Mouse (Mus musculus) forebrain, embryonic 13.5 days (tissue): ENCODE measurements around the gene Cyct. TPM values are rescaled to one million over a fixed set of nuclear protein-coding genes. Genes with fewer than 3 reads are reported as not detected.

Experiments
- ATAC-seq: fragments of 200-750 bp; cut with Nextera tagmentation; 2 replicates; pipeline ENCODE4 v1.8.0; 2017
- H3K27ac ChIP-seq: fragments of 300-500 bp; sonication (generic); 2 replicates; pipeline ENCODE4 v1.5.1; 2015; ENCODE audit warnings: inconsistent platforms, mild to moderate bottlenecking, moderate library complexity
- H3K27me3 ChIP-seq: fragments of 300-500 bp; sonication (generic); 2 replicates; pipeline ENCODE4 v1.6.1; 2015; ENCODE audit warnings: mild to moderate bottlenecking, inconsistent platforms
- H3K36me3 ChIP-seq: fragments of 300-500 bp; sonication (generic); 2 replicates; pipeline ENCODE4 v1.6.1; 2015; ENCODE audit warnings: mild to moderate bottlenecking, inconsistent platforms; ENCODE audit not compliant: poor library complexity, severe bottlenecking
- H3K4me1 ChIP-seq: fragments of 300-500 bp; sonication (generic); 2 replicates; pipeline ENCODE4 v1.6.1; 2015; ENCODE audit warnings: inconsistent platforms
- H3K4me2 ChIP-seq: fragments of 300-500 bp; sonication (generic); 2 replicates; pipeline ENCODE4 v1.6.1; 2015; ENCODE audit warnings: inconsistent platforms, mild to moderate bottlenecking, moderate library complexity
- H3K4me3 ChIP-seq: fragments of 300-500 bp; sonication (generic); 2 replicates; pipeline ENCODE4 v1.5.1; 2015; ENCODE audit warnings: mild to moderate bottlenecking, inconsistent platforms
- H3K9ac ChIP-seq: fragments of 300-500 bp; sonication (generic); 2 replicates; pipeline ENCODE4 v1.6.1; 2015; ENCODE audit warnings: mild to moderate bottlenecking, inconsistent platforms
- H3K9me3 ChIP-seq: fragments of 300-500 bp; sonication (generic); replicated peaks from 2 replicates; pipeline ENCODE4 v1.6.1; 2016; ENCODE audit warnings: inconsistent platforms
- WGBS: fragments of 180-500 bp; shearing (Covaris S2); methylation state at CpG from one replicate; pipeline ENCODE4 v1.1.7; 2015; 5-methylcytosine and 5-hydroxymethylcytosine counted together
- microRNA-seq: library from miRNA; unstranded; fragments of <30 nt; microRNA quantifications from one replicate; pipeline ENCODE4, GENCODE M21; 2016
- polyA plus RNA-seq: library from polyadenylated mRNA; unstranded; fragments of >200 nt; fragmentation: Nextera tagmentation; extraction: Ambion mirVana; gene quantifications from 2 replicates; pipeline ENCODE4 v1.2.1, GENCODE M21; 2015

Gene Cyct
- polyA plus RNA-seq, 1 experiment from 2014 or later: not detected

GRCm38 (mm10) chr2:76330081-76330480, 30.2 kb downstream of the Cyct start:
- 92% methylated on average over 5 of the region's 5 CpGs for WGBS
- no peak overlapping the region for H3K27ac ChIP-seq
- no peak overlapping the region for H3K9ac ChIP-seq
- no peak for ATAC-seq
- H3K4me1 ChIP-seq: no peaks in the 10 kb centered on the region
- no peaks in the 10 kb centered on the region for H3K36me3 ChIP-seq
- H3K4me2 ChIP-seq: no peak overlapping the region
- H3K27me3 ChIP-seq: no peaks in the 10 kb centered on the region
- no peak overlapping the region for H3K4me3 ChIP-seq
- H3K9me3 ChIP-seq: no peaks in the 10 kb centered on the region

- WGBS: 85% methylated on average over 3 of the region's 3 CpGs
- Histone ChIP-seq H3K9ac (no peak overlapping the region), H3K4me1 (no peaks in the 10 kb centered on the region), H3K36me3 (no peaks in the 10 kb centered on the region), H3K27me3 (no peaks in the 10 kb centered on the region), H3K9me3 (no peaks in the 10 kb centered on the region), H3K4me3 (no peak overlapping the region), H3K27ac (no peak overlapping the region), H3K4me2 (no peak overlapping the region)
- ATAC-seq: no peak
Observed at GRCm38 (mm10) chr2:76326161-76326560, 34.1 kb downstream of the Cyct start.

- Histone ChIP-seq H3K4me3 (no peak overlapping the region), H3K36me3 (no peaks in the 10 kb centered on the region), H3K27me3 (no peaks in the 10 kb centered on the region), H3K27ac (no peak overlapping the region), H3K9me3 (no peaks in the 10 kb centered on the region), H3K4me1 (no peaks in the 10 kb centered on the region), H3K4me2 (no peak overlapping the region), H3K9ac (no peak overlapping the region)
- 76% methylated on average over 5 of the region's 5 CpGs for WGBS
- ATAC-seq: no peak
Observed at GRCm38 (mm10) chr2:76324463-76324862, 35.8 kb downstream of the Cyct start.

GRCm38 (mm10) chr2:76323185-76323875, 36.9 kb downstream of the Cyct start:
- H3K27ac ChIP-seq: no peak overlapping the region
- H3K36me3 ChIP-seq: no peaks in the 10 kb centered on the region
- H3K4me2 ChIP-seq: no peak overlapping the region
- no peaks in the 10 kb centered on the region for H3K27me3 ChIP-seq
- 82% methylated on average over 21 of the region's 21 CpGs for WGBS
- no peaks in the 10 kb centered on the region for H3K9me3 ChIP-seq
- H3K9ac ChIP-seq: no peak overlapping the region
- no peaks in the 10 kb centered on the region for H3K4me1 ChIP-seq
- H3K4me3 ChIP-seq: no peak overlapping the region
- ATAC-seq: no peak

- no peaks in the 10 kb centered on the region for H3K4me1 ChIP-seq
- no peak overlapping the region for H3K4me3 ChIP-seq
- no peaks in the 10 kb centered on the region for H3K27me3 ChIP-seq
- no peak overlapping the region for H3K4me2 ChIP-seq
- no peak for ATAC-seq
- 78% methylated on average over 6 of the region's 6 CpGs for WGBS
- no peak overlapping the region for H3K9ac ChIP-seq
- H3K9me3 ChIP-seq: no peaks in the 10 kb centered on the region
- H3K36me3 ChIP-seq: no peaks in the 10 kb centered on the region
- no peak overlapping the region for H3K27ac ChIP-seq
Observed at GRCm38 (mm10) chr2:76320336-76320735, 39.9 kb downstream of the Cyct start.

GRCm38 (mm10) chr2:76319231-76319630, 41.0 kb downstream of the Cyct start:
- WGBS: 89% methylated on average over 6 of the region's 6 CpGs

More at GRCm38 (mm10) chr2:76319231-76319630, 41.0 kb downstream of the Cyct start:
- no peaks in the 10 kb centered on the region for H3K9me3 ChIP-seq
- no peak overlapping the region for H3K9ac ChIP-seq
- H3K4me1 ChIP-seq: no peaks in the 10 kb centered on the region
- ATAC-seq: no peak
- no peak overlapping the region for H3K4me2 ChIP-seq
- H3K27ac ChIP-seq: no peak overlapping the region
- no peak overlapping the region for H3K4me3 ChIP-seq
- H3K27me3 ChIP-seq: no peaks in the 10 kb centered on the region
- H3K36me3 ChIP-seq: no peaks in the 10 kb centered on the region

Small RNA genes within 50 kb of the gene (microRNA-seq; reads per million reads assigned to microRNA genes)
- gene Gm44337: not detected

Other genes starting within 250 kb of the Cyct start
- gene Pde11a, start 21.7 kb downstream of the Cyct start, polyA plus RNA-seq: 0.21 and 0.31 TPM in 2 replicates
- gene Rbm45, start 9.5 kb upstream of the Cyct start, polyA plus RNA-seq: 22.5 and 24.8 TPM in 2 replicates
- 14.5 and 15.6 TPM in 2 replicates for gene Osbpl6, start 46.1 kb upstream of the Cyct start, polyA plus RNA-seq